Mouse (Mus musculus): ENCODE results near the gene Tepsin.

Gene Tepsin

DNA sequence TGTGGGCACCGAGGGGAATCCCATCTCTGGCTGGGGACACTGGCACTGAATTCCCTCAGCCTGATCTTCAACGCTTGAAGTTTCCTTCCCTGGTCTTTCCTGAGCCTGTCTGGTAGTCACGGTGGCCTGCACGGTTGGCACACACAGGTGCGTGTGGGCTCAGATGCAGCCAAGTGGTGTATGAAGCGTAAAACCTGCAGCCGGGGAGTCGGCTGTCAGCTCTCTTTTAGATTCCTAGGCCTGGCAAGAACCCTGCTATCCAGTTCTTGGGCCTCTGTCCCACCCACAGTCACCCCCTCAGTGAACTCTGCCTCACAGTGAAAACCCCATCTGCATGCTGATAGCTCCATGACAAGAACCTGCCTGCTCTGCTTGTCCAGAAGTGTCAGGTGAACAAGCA is 37.9 kb downstream of the Tepsin start:
- no peak for DNase-seq

DNA sequence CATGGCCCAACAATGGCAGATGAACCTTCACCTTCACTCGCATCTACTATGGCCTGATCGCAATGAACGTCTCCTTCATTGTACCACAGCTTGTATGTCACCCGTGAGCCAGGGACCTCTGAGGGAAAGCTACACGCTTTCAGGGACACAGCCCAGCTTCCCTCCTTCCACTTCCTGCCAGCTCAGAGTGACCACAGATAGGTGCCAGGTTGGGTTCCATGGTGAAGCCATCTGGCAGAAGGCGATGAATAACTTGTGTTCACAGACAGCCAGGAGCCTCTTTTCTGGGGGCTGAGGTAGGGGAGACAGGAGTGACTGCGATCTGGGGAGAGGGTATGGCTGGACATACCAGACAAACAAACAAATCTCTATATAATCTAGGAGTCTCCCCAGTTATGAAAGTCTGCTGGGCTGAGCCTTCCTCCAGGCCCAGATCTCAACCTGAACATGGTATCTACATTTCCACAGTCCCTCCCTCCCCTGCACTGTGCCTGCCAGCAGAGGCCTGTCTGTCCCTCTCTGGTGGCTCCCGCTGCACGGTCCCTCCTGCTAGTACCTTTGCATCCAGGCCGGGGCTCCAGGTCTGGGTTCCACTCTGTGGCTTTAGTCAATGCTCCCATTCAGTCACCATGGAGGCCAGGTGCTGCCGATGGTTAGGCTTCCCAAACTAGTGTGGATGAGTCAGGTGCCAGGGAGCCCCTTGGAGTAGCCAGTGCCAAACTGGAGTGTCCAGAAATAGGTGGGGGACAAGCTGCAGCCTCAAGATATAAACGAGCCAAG is 42.4 kb downstream of the Tepsin start:
- no peak for DNase-seq

DNA sequence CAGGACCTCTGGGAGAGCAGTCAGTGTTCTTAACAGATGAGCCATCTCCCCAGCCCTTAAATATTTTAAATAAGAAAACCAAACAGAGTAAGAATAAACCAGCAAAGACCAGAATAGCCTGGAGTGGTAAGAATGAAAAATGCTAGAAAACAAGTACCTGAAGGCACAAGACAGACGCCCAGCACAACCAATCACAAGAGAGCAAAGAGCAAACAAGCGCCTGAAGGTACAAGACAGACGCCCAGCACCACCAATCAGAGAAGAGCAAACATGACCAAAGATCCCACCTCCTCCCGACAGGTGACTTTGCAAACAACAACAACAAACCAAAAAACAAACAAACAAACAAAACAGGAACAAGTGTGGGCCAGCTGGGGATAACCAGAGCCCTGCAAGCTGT is 44.7 kb downstream of the Tepsin start:
- no peak for DNase-seq

DNA sequence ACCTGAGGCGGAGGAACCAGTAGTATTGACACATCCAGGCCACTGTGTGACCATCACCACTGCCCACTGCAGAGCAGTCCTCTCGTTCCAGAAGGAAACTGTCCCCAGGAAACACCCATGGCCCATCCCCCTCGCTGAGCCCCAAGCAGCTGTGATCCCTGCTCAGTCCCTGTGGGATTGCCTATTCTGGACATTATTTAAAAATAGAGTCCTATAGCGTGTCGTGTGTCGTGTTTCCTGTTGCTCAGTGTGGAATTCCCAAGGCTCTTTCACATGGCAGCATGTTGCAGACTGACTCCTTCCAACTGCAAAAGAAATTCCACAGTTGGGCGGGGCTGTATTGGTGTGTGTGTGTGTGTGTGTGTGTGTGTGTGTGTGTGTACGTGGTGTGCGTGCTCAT is 46.3 kb downstream of the Tepsin start:
- no peak for DNase-seq

- DNase-seq = no peak
Measured at GRCm38 (mm10) chr11:120051124-120051811, 47.3 kb downstream of the Tepsin start.

DNA sequence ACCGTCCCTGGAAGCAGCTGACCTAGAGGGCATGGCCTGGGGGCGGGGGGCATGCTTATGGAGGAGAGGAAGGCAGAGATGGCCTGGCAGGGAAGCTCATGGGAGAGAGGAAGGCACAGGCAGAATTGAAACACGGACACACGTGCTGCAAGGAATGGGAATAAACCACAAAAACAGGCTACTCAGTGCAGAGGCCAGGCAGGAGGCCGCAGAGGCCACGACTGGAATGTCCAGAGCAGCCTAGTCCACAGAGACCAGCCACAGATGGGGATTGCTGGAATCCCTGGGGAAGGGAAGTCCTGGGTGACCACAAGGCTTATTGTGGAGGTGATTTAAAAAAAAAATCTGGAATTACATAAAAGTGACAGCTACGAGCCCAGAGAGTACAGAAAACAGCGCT is 49.5 kb downstream of the Tepsin start:
- no peak for DNase-seq

GRCm38 (mm10) chr11:120048252-120048556 is 50.3 kb downstream of the Tepsin start:
- DNase-seq = peak; percentile 30

- no peak for DNase-seq
Measured at GRCm38 (mm10) chr11:120047531-120048251, 50.8 kb downstream of the Tepsin start.

DNA sequence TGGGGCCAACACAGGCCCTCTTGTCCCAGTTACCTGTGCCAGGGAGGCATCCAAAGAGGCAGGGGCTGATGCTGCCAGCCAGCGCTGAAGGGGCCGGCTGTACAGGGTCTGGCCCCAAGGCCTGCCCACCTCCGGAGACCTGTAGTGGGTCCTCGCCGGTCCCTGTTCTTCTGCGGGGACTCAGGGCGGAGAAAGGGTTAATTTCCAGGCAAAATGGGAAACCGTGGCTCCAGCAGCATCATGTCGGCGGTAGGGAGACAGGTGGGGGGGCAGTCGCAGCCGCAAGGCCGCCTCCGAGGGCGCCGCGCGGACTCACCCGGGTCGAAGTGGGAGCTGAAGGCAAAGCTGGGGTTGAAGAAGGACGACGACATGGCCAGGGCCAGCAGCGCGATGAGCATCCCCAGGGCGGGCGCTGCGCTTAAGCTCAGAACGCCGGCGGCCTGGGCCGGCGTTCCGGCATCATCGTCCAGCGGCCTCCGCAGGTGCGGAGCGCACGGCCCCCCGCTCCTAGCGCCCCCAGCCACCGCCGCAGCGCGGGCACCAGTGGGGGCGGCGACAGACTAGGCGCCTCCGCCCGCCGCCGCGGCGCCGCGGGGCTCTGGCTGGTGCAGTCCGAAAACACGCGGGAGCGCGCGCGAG is 51.9 kb downstream of the Tepsin start, which contains the start of gene Aatk:
Aatk (minus strand) TSS at position 615 of the 639 bp plus-strand sequence.
- no peak for DNase-seq

GRCm38 (mm10) chr11:120045839-120046552 is 52.5 kb downstream of the Tepsin start:
- no peak for DNase-seq

- no peak for DNase-seq
Measured at GRCm38 (mm10) chr11:120045341-120045740, 53.2 kb downstream of the Tepsin start.

GRCm38 (mm10) chr11:120042141-120042838 is 56.2 kb downstream of the Tepsin start:
- DNase-seq = no peak

DNA sequence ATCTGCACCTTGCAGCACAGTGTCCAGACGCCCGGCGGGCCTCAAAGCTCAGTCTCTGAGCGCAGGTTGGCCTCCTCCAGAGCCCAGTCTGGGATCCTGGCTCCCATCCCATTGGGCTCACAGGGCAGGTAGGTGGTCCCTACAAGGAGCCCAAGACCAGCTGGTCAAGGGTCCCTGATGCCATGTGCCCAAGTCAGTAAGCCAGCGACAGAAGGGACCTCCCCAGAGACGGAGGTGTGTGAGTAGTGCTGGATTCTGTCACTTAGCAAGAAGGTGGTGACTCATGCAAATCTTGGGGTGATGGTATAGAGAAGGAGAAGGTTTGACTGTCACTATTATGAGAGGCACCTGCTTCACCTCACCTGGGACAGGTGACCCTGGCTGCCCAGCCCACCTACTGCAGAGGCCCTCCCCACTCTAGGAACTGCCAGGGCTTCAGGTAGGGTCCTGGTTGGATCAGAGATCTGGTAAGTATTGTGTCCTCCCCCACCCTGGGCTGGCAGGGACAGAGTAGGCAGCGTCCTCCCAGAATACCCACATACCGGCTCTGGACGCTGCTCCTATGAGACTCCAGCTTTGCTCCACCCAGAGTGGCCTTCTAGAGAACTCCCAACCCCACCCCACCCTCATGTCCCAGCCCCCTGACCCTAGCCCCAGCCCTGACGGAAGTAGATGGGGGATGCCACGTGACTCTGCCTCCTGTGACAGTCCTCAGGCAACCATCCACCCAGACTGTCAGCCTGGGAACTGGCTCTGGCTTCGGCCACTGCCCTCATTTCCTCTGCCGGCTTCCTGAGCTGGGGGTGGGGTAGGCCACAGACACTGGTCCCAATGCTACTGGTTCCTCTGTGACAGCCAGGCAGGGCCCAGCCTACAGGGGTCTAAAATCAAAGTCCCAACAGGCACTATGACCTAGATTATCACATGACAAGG is 57.1 kb downstream of the Tepsin start:
- DNase-seq = no peak
